Mouse (Mus musculus) intestine, embryonic 16.5 days (tissue): ENCODE measurements around the gene Maneal. TPM values are rescaled to one million over a fixed set of nuclear protein-coding genes. Genes with fewer than 3 reads are reported as not detected.

Experiments used
- ATAC-seq: fragments of 200-750 bp; cut with Nextera tagmentation; 2 replicates; pipeline ENCODE4 v1.8.0; 2017; ENCODE audit warnings: moderate TSS enrichment, moderate library complexity
- H3K27ac ChIP-seq: fragments of 300-500 bp; sonication (generic); 2 replicates; pipeline ENCODE4 v1.5.1; 2014; ENCODE audit warnings: mild to moderate bottlenecking, low read length
- H3K27me3 ChIP-seq: fragments of 300-500 bp; sonication (generic); replicated peaks from 2 replicates; pipeline ENCODE4 v1.6.1; 2014; ENCODE audit warnings: low read length, control low read depth, mixed read lengths; ENCODE audit not compliant: control insufficient read depth, insufficient read depth
- H3K36me3 ChIP-seq: fragments of 300-500 bp; sonication (generic); 2 replicates; pipeline ENCODE4 v1.6.1; 2014; ENCODE audit warnings: low read length, control low read depth; ENCODE audit not compliant: control insufficient read depth, insufficient read depth
- H3K4me1 ChIP-seq: fragments of 300-500 bp; sonication (generic); 2 replicates; pipeline ENCODE4 v1.6.1; 2014; ENCODE audit warnings: low read length, control low read depth, mixed read lengths; ENCODE audit not compliant: control insufficient read depth, insufficient read depth
- H3K4me2 ChIP-seq: fragments of 300-500 bp; sonication (generic); 2 replicates; pipeline ENCODE4 v1.6.1; 2014; ENCODE audit warnings: low read depth, low read length, control low read depth
- H3K4me3 ChIP-seq: fragments of 300-500 bp; sonication (generic); 2 replicates; pipeline ENCODE4 v1.5.1; 2014; ENCODE audit warnings: mild to moderate bottlenecking, low read length
- H3K9ac ChIP-seq: fragments of 300-500 bp; sonication (generic); 2 replicates; pipeline ENCODE4 v1.6.1; 2014; ENCODE audit warnings: low read depth, low read length
- H3K9me3 ChIP-seq: fragments of 300-500 bp; sonication (generic); 2 replicates; pipeline ENCODE4 v1.6.1; 2016; ENCODE audit warnings: low read length, control low read depth; ENCODE audit not compliant: control insufficient read depth
- WGBS: fragments of 180-500 bp; shearing (Covaris S2); extraction: QIAGEN DNeasy Blood & Tissue Kit; methylation state at CpG from one replicate; pipeline ENCODE4 v1.1.7; 2014; 5-methylcytosine and 5-hydroxymethylcytosine counted together
- polyA plus RNA-seq: library from polyadenylated mRNA; unstranded; fragments of >200 nt; fragmentation: Nextera tagmentation; extraction: Ambion mirVana; gene quantifications from 2 replicates; pipeline ENCODE4 v1.2.1, GENCODE M21; 2015

Maneal gene
- polyA plus RNA-seq, 1 experiment from 2014 or later: 0.44 TPM

DNA sequence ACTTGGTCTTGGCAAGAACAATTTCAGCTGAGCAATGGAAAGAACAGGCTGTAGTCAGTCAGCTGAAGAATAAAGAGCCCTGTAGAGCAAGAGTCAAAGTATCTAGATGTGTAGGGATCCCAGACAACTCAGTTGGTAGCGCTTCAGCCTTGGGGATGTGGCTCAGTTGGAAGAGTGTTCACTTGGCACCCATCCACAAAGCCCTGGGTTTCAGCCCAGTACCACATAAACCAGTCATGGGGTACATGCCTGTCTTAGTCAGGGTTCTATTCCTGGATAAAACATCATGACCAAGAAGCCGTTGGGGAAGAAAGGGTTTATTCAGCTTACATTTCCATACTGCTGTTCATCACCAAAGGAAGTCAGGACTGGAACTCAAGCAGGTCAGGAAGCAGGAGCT is 28.0 kb upstream of the Maneal start:
- Histone ChIP-seq H3K4me3 (no peak overlapping the region), H3K9ac (no peak overlapping the region), H3K27me3 (peaks cover 32% of the 10 kb centered on the region), H3K36me3 (no peaks in the 10 kb centered on the region), H3K4me1 (peaks cover 6% of the 10 kb centered on the region), H3K4me2 (no peak overlapping the region), H3K27ac (no peak overlapping the region), H3K9me3 (no peaks in the 10 kb centered on the region)
- no peak for ATAC-seq
- WGBS: 83% methylated on average over 2 of the region's 2 CpGs

GRCm38 (mm10) chr4:124888702-124889101 is 26.7 kb upstream of the Maneal start:
- Histone ChIP-seq H3K36me3 (no peaks in the 10 kb centered on the region), H3K4me3 (no peak overlapping the region), H3K4me2 (no peak overlapping the region), H3K9me3 (no peaks in the 10 kb centered on the region), H3K4me1 (no peaks in the 10 kb centered on the region), H3K27me3 (peaks cover 25% of the 10 kb centered on the region), H3K27ac (no peak overlapping the region), H3K9ac (no peak overlapping the region)
- 69% methylated on average over 7 of the region's 7 CpGs for WGBS
- ATAC-seq: no peak

DNA sequence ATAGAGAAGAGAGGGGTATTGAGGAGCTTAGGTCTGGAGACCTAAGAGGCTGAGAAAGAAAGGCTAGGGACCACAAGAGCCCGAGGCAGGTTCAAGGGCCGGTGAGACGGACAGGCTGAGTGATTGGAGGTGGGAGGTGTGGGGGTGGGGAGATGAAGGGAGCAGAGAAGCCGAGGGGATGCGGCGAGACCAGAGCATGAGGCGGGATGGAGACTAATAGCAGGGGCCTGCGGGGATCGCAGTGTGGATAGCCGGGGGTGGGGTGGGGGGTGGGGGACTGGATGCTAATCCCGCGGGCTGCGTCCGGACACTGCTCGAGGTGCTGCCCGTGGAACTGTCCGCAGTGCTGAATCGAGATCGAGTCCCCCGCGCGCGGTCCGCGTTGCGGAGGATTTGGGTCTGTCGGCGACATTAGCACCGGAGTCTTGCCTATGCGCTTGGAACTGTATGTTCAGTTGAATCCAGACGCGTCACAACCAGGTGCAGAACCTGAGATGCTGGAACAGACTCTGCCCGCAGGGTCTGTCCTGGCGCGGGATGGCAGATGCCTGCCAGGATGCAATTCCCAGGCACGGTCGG is 20.3 kb upstream of the Maneal start:
- peaks cover 43% of the 10 kb centered on the region for H3K27me3 ChIP-seq
- no peak overlapping the region for H3K27ac ChIP-seq
- peak overlapping the region; percentile 50; the same call in 1 of the 2 replicates for H3K4me2 ChIP-seq
- ATAC-seq: no peak
- H3K36me3 ChIP-seq: no peaks in the 10 kb centered on the region
- no peak overlapping the region for H3K9ac ChIP-seq
- WGBS: 2% methylated on average over 37 of the region's 37 CpGs
- peaks cover 5% of the 10 kb centered on the region; the same call in 1 of the 2 replicates for H3K4me1 ChIP-seq
- no peak overlapping the region for H3K4me3 ChIP-seq
- no peaks in the 10 kb centered on the region for H3K9me3 ChIP-seq

DNA sequence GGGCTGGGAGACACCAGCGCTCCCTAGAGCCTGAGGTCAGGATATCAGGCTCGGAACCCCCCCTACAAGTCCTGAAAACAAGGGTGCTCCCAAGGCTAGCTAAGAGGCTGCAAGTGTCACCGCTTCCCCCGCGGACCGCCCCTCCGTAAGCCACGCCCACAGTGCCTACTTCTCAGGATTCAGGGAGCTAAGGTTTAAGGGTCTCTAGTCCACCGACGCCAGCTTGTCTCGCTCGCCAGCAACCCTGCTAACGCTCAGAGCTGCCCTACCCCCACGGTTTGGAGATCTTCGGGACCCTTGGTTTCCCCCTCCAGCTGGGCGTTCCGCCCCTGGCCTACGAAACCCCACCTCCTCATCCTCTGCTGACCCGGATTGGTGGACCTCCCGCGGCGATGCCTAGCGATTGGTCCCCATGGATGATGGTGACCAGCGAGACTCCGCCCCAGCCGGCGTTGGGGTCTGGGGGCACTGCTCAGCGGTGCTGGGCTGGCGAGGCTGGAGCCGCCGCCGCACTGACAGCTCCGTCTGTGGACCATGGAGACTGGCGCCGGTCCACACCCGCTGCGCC is 19.5 kb upstream of the Maneal start:
- WGBS: under 1% methylated on average over 37 of the region's 37 CpGs
- Histone ChIP-seq H3K4me3 (peak overlapping the region; percentile 39), H3K27ac (no peak overlapping the region), H3K36me3 (no peaks in the 10 kb centered on the region), H3K27me3 (peaks cover 43% of the 10 kb centered on the region), H3K4me1 (peaks cover 5% of the 10 kb centered on the region; the same call in 1 of the 2 replicates), H3K9me3 (no peaks in the 10 kb centered on the region), H3K4me2 (peak overlapping the region; percentile 50), H3K9ac (no peak overlapping the region)
- peak; percentile 70 for ATAC-seq

GRCm38 (mm10) chr4:124880599-124880998 is 18.6 kb upstream of the Maneal start, which contains the start of gene Epha10:
Epha10 (plus strand) TSS chr4:124880899.
- 8% methylated on average over 11 of the region's 11 CpGs for WGBS

DNA sequence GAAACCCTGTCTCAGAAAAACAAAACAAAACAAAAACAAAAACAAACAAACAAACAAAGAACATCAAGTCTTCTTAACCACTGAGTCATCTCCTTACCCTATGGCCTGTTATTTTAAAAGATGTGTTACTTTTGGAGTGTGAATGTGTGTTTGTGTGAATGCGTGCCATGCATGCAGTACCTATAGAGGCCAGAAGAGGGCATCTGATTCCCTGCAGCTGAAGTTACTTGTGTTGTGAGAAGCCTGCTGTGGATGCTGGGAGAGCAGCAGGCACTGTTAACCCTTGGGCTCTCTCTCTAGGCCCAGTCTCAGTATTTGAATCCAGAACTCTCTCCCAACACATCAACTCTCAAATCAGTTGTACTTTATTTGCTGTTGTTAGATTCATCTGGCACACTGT is 10.7 kb upstream of the Maneal start:
- H3K9me3 ChIP-seq: no peaks in the 10 kb centered on the region
- WGBS: 93% methylated on average over 1 of the region's 1 CpGs

More at GRCm38 (mm10) chr4:124880599-124880998, 18.6 kb upstream of the Maneal start, which contains the start of gene Epha10:
- no peak for ATAC-seq
- no peaks in the 10 kb centered on the region for H3K9me3 ChIP-seq
- H3K27ac ChIP-seq: no peak within 1 kb of the TSS
- H3K9ac ChIP-seq: no peak within 1 kb of the TSS
- H3K4me3 ChIP-seq: peak within 1 kb of the TSS; percentile 39
- peaks cover 37% of the 10 kb centered on the region for H3K27me3 ChIP-seq
- peaks cover 5% of the 10 kb centered on the region; the same call in 1 of the 2 replicates for H3K4me1 ChIP-seq
- H3K4me2 ChIP-seq: peak within 1 kb of the TSS; percentile 50
- H3K36me3 ChIP-seq: no peaks in the 10 kb centered on the region

DNA sequence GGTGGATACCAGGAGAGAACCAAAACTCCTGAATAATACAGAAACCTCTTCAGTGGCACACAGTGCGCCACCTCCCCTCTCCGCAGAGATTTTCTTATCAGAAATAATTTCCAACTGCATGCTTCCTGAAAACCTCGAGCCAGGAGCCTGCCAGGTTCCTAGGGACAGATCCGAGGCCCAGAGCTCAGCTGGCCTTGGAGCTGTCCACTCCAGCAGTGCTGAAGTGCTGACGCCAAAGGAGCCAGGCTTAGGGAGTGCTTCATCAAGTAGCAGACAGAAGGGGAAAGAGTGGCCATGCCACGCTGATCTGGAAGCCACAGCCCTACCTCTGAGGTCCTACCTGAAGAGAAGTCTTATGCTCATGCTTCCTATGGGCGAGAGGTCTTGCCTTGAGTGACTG is 1.5 kb downstream of the Maneal start:
- WGBS: 8% methylated on average over 7 of the region's 7 CpGs
- ATAC-seq: peak; percentile 49

More for the DNA sequence above, 10.7 kb upstream of the Maneal start:
- H3K27ac ChIP-seq: no peak overlapping the region
- H3K4me3 ChIP-seq: no peak overlapping the region
- no peak for ATAC-seq
- no peaks in the 10 kb centered on the region for H3K4me1 ChIP-seq
- H3K4me2 ChIP-seq: no peak overlapping the region
- H3K27me3 ChIP-seq: no peaks in the 10 kb centered on the region
- no peak overlapping the region for H3K9ac ChIP-seq
- no peaks in the 10 kb centered on the region for H3K36me3 ChIP-seq

GRCm38 (mm10) chr4:124858370-124858769 is 3.6 kb downstream of the Maneal start:
- H3K9me3 ChIP-seq: no peaks in the 10 kb centered on the region
- H3K4me3 ChIP-seq: no peak overlapping the region
- no peak overlapping the region for H3K9ac ChIP-seq
- no peak for ATAC-seq
- H3K4me1 ChIP-seq: peaks cover 5% of the 10 kb centered on the region; the same call in 1 of the 2 replicates
- H3K36me3 ChIP-seq: peaks cover 12% of the 10 kb centered on the region; the same call in 1 of the 2 replicates
- peaks cover 25% of the 10 kb centered on the region for H3K27me3 ChIP-seq
- H3K27ac ChIP-seq: no peak overlapping the region
- WGBS: 54% methylated on average over 5 of the region's 5 CpGs
- no peak overlapping the region for H3K4me2 ChIP-seq

More for the DNA sequence above, 1.5 kb downstream of the Maneal start:
- no peak overlapping the region for H3K4me3 ChIP-seq
- H3K27ac ChIP-seq: no peak overlapping the region
- H3K4me2 ChIP-seq: no peak overlapping the region
- peaks cover 29% of the 10 kb centered on the region for H3K27me3 ChIP-seq
- peaks cover 5% of the 10 kb centered on the region; the same call in 1 of the 2 replicates for H3K4me1 ChIP-seq
- no peak overlapping the region for H3K9ac ChIP-seq
- H3K9me3 ChIP-seq: no peaks in the 10 kb centered on the region
- H3K36me3 ChIP-seq: peaks cover 9% of the 10 kb centered on the region; the same call in 1 of the 2 replicates

GRCm38 (mm10) chr4:124856294-124856693 is 5.7 kb downstream of the Maneal start:
- no peak for ATAC-seq
- 94% methylated on average over 8 of the region's 8 CpGs for WGBS
- H3K4me2 ChIP-seq: no peak overlapping the region
- peaks cover 6% of the 10 kb centered on the region for H3K4me1 ChIP-seq
- no peaks in the 10 kb centered on the region for H3K9me3 ChIP-seq
- peaks cover 8% of the 10 kb centered on the region for H3K27me3 ChIP-seq
- H3K9ac ChIP-seq: no peak overlapping the region
- peaks cover 12% of the 10 kb centered on the region; the same call in 1 of the 2 replicates for H3K36me3 ChIP-seq
- no peak overlapping the region for H3K27ac ChIP-seq
- H3K4me3 ChIP-seq: no peak overlapping the region
